Mouse (Mus musculus) limb, embryonic 14.5 days (tissue): Measurements from ENCODE around the gene Sema6c. TPM values are rescaled to one million over a fixed set of nuclear protein-coding genes. Genes with fewer than 3 reads are reported as not detected.
"Not testable (repeated sequence)": the region's sequence is repeated elsewhere in the genome, so short reads cannot be mapped to it uniquely, and the experiment has no call there.

Source experiments
- ATAC-seq: fragments of 200-750 bp; cut with Nextera tagmentation; 2 replicates; pipeline ENCODE4 v1.8.0; 2017; ENCODE audit warnings: low read depth, moderate number of reproducible peaks, moderate TSS enrichment; ENCODE audit not compliant: low FRiP score
- DNase-seq: peaks from one replicate; pipeline ENCODE4 v3.0.0-alpha.2; 2015; ENCODE audit warnings: low spot score
- H3K27ac ChIP-seq: fragments of 300-500 bp; sonication (generic); replicated peaks from 2 replicates; pipeline ENCODE4 v1.5.1; 2014; ENCODE audit warnings: low read depth, mild to moderate bottlenecking, low read length, moderate library complexity, mixed read lengths
- H3K27me3 ChIP-seq: fragments of 300-500 bp; sonication (generic); 2 replicates; pipeline ENCODE4 v1.6.1; 2014; ENCODE audit warnings: low read length, mixed read lengths; ENCODE audit not compliant: control insufficient read depth, insufficient read depth
- H3K36me3 ChIP-seq: fragments of 300-500 bp; sonication (generic); 2 replicates; pipeline ENCODE4 v1.6.1; 2014; ENCODE audit warnings: mild to moderate bottlenecking, low read length, moderate library complexity, mixed read lengths; ENCODE audit not compliant: control insufficient read depth, insufficient read depth
- H3K4me1 ChIP-seq: fragments of 300-500 bp; sonication (generic); 2 replicates; pipeline ENCODE4 v1.6.1; 2014; ENCODE audit warnings: antibody characterized with exemption, low read length, mixed read lengths; ENCODE audit not compliant: control insufficient read depth, insufficient read depth
- H3K4me2 ChIP-seq: fragments of 300-500 bp; sonication (generic); replicated peaks from 2 replicates; pipeline ENCODE4 v1.6.1; 2014; ENCODE audit warnings: low read depth, mild to moderate bottlenecking, low read length, moderate library complexity; ENCODE audit not compliant: severe bottlenecking
- H3K4me3 ChIP-seq: fragments of 300-500 bp; sonication (generic); replicated peaks from 2 replicates; pipeline ENCODE4 v1.5.1; 2014; ENCODE audit warnings: low read length
- H3K9ac ChIP-seq: fragments of 300-500 bp; sonication (generic); 2 replicates; pipeline ENCODE4 v1.6.1; 2014; ENCODE audit warnings: mild to moderate bottlenecking, low read depth, low read length, moderate library complexity; ENCODE audit not compliant: severe bottlenecking
- H3K9me3 ChIP-seq: fragments of 300-500 bp; sonication (generic); 2 replicates; pipeline ENCODE4 v1.6.1; 2016; ENCODE audit warnings: low read length; ENCODE audit not compliant: control insufficient read depth
- POLR2A ChIP-seq: fragments of 200-500 bp; IDR thresholded peaks from 2 replicates; pipeline ENCODE4 v1.8.0; 2012; ENCODE audit warnings: inconsistent platforms, mild to moderate bottlenecking, moderate library complexity, borderline replicate concordance; ENCODE audit not compliant: insufficient read depth, insufficient read length; ENCODE audit errors: extremely low read depth
- WGBS: fragments of 180-500 bp; shearing (Covaris S2); extraction: QIAGEN DNeasy Blood & Tissue Kit; methylation state at CpG from one replicate; pipeline ENCODE4 v1.1.7; 2014; 5-methylcytosine and 5-hydroxymethylcytosine counted together
- polyA plus RNA-seq, 2 experiments: library from polyadenylated mRNA; depleted of rRNA in 1 of 2; stranded (reverse) in 1 of 2; unstranded in 1 of 2; fragments of >200 nt; fragmentation: Nextera tagmentation in 1 of 2; extraction: Ambion mirVana in 1 of 2; gene quantifications; 2 replicates each; pipeline versions ENCODE4 v1.2.1 to v1.2.3; 2012 to 2014

Sema6c gene
- polyA plus RNA-seq, 2 experiments: 15.7 to 56.5 TPM

GRCm38 (mm10) chr3:95121580-95121979, 38.7 kb upstream of the Sema6c start:
- ATAC-seq (no peak), DNase-seq (no peak)
- Histone ChIP-seq H3K27me3 (no peaks in the 10 kb centered on the region), H3K4me1 (peaks cover 11% of the 10 kb centered on the region), H3K36me3 (peaks cover 64% of the 10 kb centered on the region), H3K9ac (no peak overlapping the region), H3K27ac (0 out of 2 replicates have a peak overlapping the region, but pooled peaks have one; percentile 20), H3K4me3 (no peak overlapping the region), H3K9me3 (no peaks in the 10 kb centered on the region), H3K4me2 (no peak overlapping the region)
- 70% methylated on average over 6 of the region's 6 CpGs for WGBS
- TF ChIP-seq POLR2A: no peak

DNA sequence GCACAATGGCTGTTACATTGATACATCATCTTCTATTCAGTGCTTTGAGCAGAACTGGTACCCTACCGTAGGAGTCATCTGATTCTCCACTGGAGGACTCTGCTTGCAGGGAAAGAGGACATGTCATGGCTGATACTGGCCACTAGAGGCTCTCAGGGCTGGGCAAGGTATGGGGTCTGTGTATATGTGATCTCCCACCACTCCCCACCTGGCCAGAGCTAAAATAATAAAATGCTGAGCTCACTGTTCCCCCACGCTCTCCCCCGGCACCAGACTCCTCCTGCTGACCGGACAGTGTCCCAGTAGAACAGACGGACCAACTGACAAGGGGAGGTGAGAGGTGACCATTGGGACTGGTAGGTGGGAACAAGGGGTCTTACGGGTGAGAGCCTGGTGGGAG, 36.0 kb upstream of the Sema6c start, which contains the start of gene Tmod4:
Tmod4 (plus strand) TSS at position 231 of the 400 bp plus-strand sequence.
- 50% methylated on average over 6 of the region's 6 CpGs for WGBS
- Histone ChIP-seq H3K36me3 (peaks cover 44% of the 10 kb centered on the region), H3K9me3 (no peaks in the 10 kb centered on the region), H3K4me3 (no peak within 1 kb of the TSS), H3K27ac (peak within 1 kb of the TSS; percentile 39; the same call in 1 of the 2 replicates), H3K4me2 (no peak within 1 kb of the TSS), H3K4me1 (peaks cover 11% of the 10 kb centered on the region), H3K9ac (no peak within 1 kb of the TSS), H3K27me3 (no peaks in the 10 kb centered on the region)
- ATAC-seq (peak; percentile 57), DNase-seq (no peak)
- no peak for TF ChIP-seq POLR2A

DNA sequence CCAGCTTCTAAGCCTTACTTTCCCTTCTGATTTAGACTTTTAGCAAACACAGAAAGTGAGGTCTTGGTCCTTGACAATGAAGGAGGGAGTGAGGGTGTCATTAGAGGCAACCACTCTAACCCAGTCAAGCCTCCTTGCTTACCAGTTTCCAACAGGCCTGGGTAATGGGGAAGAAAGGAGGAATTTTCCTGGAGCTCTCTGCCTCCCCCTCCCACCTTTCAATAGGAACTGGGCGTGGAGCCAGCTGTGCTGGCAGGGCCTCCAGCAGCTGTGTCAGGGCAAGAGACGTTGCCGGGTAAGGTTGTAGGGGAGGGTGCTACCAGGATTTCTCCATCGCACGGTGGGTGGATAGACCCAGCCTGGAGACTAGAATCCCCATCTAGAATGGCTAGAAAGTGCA, 35.3 kb upstream of the Sema6c start:
- Histone ChIP-seq H3K4me2 (no peak overlapping the region), H3K4me1 (peaks cover 11% of the 10 kb centered on the region), H3K9ac (no peak overlapping the region), H3K36me3 (peaks cover 43% of the 10 kb centered on the region), H3K27me3 (no peaks in the 10 kb centered on the region), H3K9me3 (no peaks in the 10 kb centered on the region), H3K4me3 (no peak overlapping the region), H3K27ac (peak overlapping the region; percentile 39; the same call in 1 of the 2 replicates)
- peak; percentile 83 for DNase-seq
- peak; percentile 56 for ATAC-seq
- TF ChIP-seq POLR2A: no peak
- 12% methylated on average over 5 of the region's 5 CpGs for WGBS

DNA sequence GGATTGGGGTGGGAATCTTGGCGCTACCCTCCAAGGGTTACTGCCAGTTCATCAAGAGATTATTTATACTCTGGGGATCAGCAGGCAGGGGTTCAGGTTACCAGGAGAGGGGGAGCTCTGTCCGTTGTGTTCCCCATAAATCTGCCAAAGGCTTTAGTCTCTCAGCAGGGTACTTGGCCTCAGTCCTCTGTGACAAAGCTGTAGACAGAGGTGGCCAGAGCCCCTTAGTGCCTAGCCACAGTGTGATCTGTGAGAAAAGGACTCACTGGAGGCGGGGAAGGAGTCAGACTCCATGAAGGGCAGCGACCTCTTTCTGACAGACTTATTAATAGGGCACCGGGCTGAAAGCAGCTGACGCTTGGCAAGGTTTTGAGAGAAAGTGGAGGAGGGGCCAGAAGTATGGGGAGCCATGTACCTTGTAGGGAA, 31.0 kb upstream of the Sema6c start:
- Histone ChIP-seq H3K27me3 (no peaks in the 10 kb centered on the region), H3K27ac (no peak overlapping the region), H3K9me3 (no peaks in the 10 kb centered on the region), H3K4me1 (peaks cover 15% of the 10 kb centered on the region), H3K36me3 (peaks cover 18% of the 10 kb centered on the region), H3K9ac (no peak overlapping the region), H3K4me2 (no peak overlapping the region), H3K4me3 (no peak overlapping the region)
- ATAC-seq (no peak), DNase-seq (peak; percentile 7)
- 36% methylated on average over 6 of the region's 6 CpGs for WGBS
- no peak for TF ChIP-seq POLR2A

- H3K4me2 ChIP-seq: no peak overlapping the region
- H3K36me3 ChIP-seq: peaks cover 18% of the 10 kb centered on the region
- ATAC-seq (no peak), DNase-seq (no peak)
- no peaks in the 10 kb centered on the region for H3K9me3 ChIP-seq
- no peak overlapping the region for H3K27ac ChIP-seq
- H3K27me3 ChIP-seq: no peaks in the 10 kb centered on the region
- 83% methylated on average over 5 of the region's 5 CpGs for WGBS
- H3K4me1 ChIP-seq: peaks cover 11% of the 10 kb centered on the region
- no peak overlapping the region for H3K9ac ChIP-seq
- TF ChIP-seq POLR2A: no peak
- H3K4me3 ChIP-seq: no peak overlapping the region
Measured at GRCm38 (mm10) chr3:95130081-95130480, 30.2 kb upstream of the Sema6c start.

GRCm38 (mm10) chr3:95132389-95132788, 27.9 kb upstream of the Sema6c start:
- peaks cover 11% of the 10 kb centered on the region; the same call in 1 of the 2 replicates for H3K4me1 ChIP-seq
- not testable (repeated sequence) for H3K9ac ChIP-seq, H3K4me2 ChIP-seq, H3K27me3 ChIP-seq, ATAC-seq, H3K9me3 ChIP-seq, H3K27ac ChIP-seq, H3K4me3 ChIP-seq, DNase-seq
- 86% methylated on average over 2 of the region's 2 CpGs for WGBS
- H3K36me3 ChIP-seq: peaks cover 18% of the 10 kb centered on the region
